Mouse (Mus musculus): ENCODE measurements around the gene Wdhd1. TPM values are rescaled to one million over a fixed set of nuclear protein-coding genes. Genes with fewer than 3 reads are reported as not detected.

Gene Wdhd1
- polyA plus RNA-seq, 1 experiment from 2014 or later, result 4.6 TPM

DNA sequence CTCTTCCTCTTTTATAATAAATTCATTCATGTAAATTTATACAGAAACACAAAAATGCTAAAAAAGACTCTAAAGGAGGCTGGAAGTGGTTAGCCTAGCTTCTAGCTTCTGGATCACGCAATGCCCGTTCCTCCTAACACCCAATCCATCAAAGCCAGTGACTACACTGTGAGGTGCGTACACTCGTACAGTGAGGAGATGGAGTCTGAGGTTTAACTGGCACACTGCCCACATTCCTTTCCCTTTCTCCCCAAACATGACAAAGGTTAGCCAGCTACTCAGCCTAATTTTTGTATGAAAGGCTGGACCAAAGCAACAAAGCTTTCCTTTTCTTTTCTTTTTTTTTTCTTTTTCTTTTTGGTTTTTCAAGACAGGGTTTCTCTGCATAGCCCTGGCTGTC is 33.9 kb downstream of the Wdhd1 start:
- no peaks in the 10 kb centered on the region for H3K27me3 ChIP-seq (replicated peaks; ENCODE audit: control insufficient read depth, insufficient read depth, low read length)
- H3K9ac ChIP-seq (ENCODE audit: low read depth, low read length), result no peak overlapping the region
- H3K36me3 ChIP-seq (ENCODE audit: control insufficient read depth, insufficient read depth), result peaks cover 31% of the 10 kb centered on the region
- no peaks in the 10 kb centered on the region for H3K9me3 ChIP-seq (ENCODE audit: control insufficient read depth)
- no peak overlapping the region for H3K4me3 ChIP-seq (ENCODE audit: low read depth, low read length)
- WGBS, result 64% methylated on average over 4 of the region's 4 CpGs
- no peak overlapping the region for H3K4me2 ChIP-seq (replicated peaks; ENCODE audit: low read depth)
- no peaks in the 10 kb centered on the region for H3K4me1 ChIP-seq (replicated peaks; ENCODE audit: control insufficient read depth, insufficient read depth, low read length)
- H3K27ac ChIP-seq (ENCODE audit: low read depth, low read length), result no peak overlapping the region
- ATAC-seq, result no peak
- no peak for TF ChIP-seq CTCF (IDR thresholded peaks at IDR 0.05; ENCODE audit: low read depth)

DNA sequence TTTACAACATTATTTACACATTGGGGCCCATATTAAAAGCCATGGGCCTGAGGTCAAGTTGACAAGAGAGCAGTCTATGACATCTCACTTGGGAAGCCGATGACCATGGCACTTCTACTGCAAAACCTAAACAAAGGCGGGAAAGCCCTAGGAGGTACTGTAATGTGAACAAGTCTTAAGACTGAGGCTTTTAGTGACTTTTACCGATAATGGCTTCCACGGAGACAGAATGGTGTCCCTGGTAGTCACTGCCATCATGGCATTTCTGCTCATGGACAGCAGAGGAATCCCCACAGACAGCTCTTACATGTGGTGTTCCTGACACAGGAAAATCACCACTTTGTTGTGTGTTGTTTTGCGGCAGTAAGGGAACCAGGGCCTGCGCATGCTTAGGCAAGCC is 35.6 kb downstream of the Wdhd1 start:
- H3K36me3 ChIP-seq (ENCODE audit: control insufficient read depth, insufficient read depth), result peaks cover 23% of the 10 kb centered on the region; the same call in 1 of the 2 replicates
- H3K9ac ChIP-seq (ENCODE audit: low read depth, low read length), result no peak overlapping the region
- no peaks in the 10 kb centered on the region for H3K27me3 ChIP-seq (replicated peaks; ENCODE audit: control insufficient read depth, insufficient read depth, low read length)
- TF ChIP-seq CTCF (IDR thresholded peaks at IDR 0.05; ENCODE audit: low read depth), result no peak
- WGBS, result 90% methylated on average over 6 of the region's 6 CpGs
- no peaks in the 10 kb centered on the region for H3K9me3 ChIP-seq (ENCODE audit: control insufficient read depth)
- H3K4me3 ChIP-seq (ENCODE audit: low read depth, low read length), result no peak overlapping the region
- no peaks in the 10 kb centered on the region for H3K4me1 ChIP-seq (replicated peaks; ENCODE audit: control insufficient read depth, insufficient read depth, low read length)
- no peak overlapping the region for H3K27ac ChIP-seq (ENCODE audit: low read depth, low read length)
- no peak overlapping the region for H3K4me2 ChIP-seq (replicated peaks; ENCODE audit: low read depth)
- ATAC-seq, result no peak

DNA sequence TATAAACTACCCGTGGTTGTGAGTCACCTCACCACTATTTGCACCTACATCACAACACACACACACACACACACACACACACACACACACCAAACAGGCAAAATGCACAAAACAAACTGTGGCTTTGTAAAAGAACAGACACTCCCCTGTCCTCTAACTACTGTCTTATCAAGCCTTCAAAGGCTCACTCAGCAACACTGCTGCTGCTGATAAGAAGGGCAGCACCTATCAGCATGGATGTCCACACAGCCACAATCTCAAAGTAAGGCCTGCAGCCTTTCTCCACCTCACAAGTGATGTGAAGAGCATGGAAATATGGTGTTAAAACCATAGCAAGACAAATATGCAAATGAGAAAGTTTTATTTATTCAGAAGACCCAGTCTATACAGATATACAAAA is 36.1 kb downstream of the Wdhd1 start:
- Histone ChIP-seq H3K36me3 (ENCODE audit: control insufficient read depth, insufficient read depth) (peaks cover 23% of the 10 kb centered on the region; the same call in 1 of the 2 replicates), H3K9me3 (ENCODE audit: control insufficient read depth) (no peaks in the 10 kb centered on the region), H3K4me2 (replicated peaks; ENCODE audit: low read depth) (no peak overlapping the region), H3K27ac (ENCODE audit: low read depth, low read length) (no peak overlapping the region), H3K4me1 (replicated peaks; ENCODE audit: control insufficient read depth, insufficient read depth, low read length) (no peaks in the 10 kb centered on the region), H3K9ac (ENCODE audit: low read depth, low read length) (no peak overlapping the region), H3K4me3 (ENCODE audit: low read depth, low read length) (no peak overlapping the region), H3K27me3 (replicated peaks; ENCODE audit: control insufficient read depth, insufficient read depth, low read length) (no peaks in the 10 kb centered on the region)
- no peak for TF ChIP-seq CTCF (IDR thresholded peaks at IDR 0.05; ENCODE audit: low read depth)
- no peak for ATAC-seq
- 67% methylated on average over 1 of the region's 1 CpGs for WGBS

DNA sequence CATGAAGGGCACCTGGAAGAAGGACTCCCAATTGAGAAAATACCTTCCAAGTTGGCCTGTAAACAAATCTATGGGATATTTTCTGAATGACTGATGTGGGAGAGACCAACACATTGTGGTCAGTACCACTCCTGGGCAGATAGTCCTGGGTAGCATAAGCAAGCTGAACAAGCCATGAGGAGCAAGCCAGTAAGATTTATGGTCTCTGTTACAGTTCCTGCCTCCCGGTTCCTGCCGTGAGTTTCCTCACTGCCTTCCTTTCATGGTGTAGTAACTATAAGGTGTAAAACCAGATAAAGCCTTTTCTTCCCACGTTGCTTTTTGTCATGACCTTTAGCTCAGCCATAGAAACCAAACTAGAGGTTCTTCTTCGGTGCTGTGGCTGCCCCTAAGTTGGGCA is 39.4 kb downstream of the Wdhd1 start:
- Histone ChIP-seq H3K9ac (ENCODE audit: low read depth, low read length) (no peak overlapping the region), H3K4me3 (ENCODE audit: low read depth, low read length) (no peak overlapping the region), H3K9me3 (ENCODE audit: control insufficient read depth) (no peaks in the 10 kb centered on the region), H3K4me2 (replicated peaks; ENCODE audit: low read depth) (no peak overlapping the region), H3K4me1 (replicated peaks; ENCODE audit: control insufficient read depth, insufficient read depth, low read length) (no peaks in the 10 kb centered on the region), H3K27ac (ENCODE audit: low read depth, low read length) (no peak overlapping the region), H3K36me3 (ENCODE audit: control insufficient read depth, insufficient read depth) (peaks cover 7% of the 10 kb centered on the region; the same call in 1 of the 2 replicates), H3K27me3 (replicated peaks; ENCODE audit: control insufficient read depth, insufficient read depth, low read length) (no peaks in the 10 kb centered on the region)
- WGBS, result 78% methylated on average over 4 of the region's 4 CpGs
- TF ChIP-seq CTCF (IDR thresholded peaks at IDR 0.05; ENCODE audit: low read depth), result no peak
- no peak for ATAC-seq

DNA sequence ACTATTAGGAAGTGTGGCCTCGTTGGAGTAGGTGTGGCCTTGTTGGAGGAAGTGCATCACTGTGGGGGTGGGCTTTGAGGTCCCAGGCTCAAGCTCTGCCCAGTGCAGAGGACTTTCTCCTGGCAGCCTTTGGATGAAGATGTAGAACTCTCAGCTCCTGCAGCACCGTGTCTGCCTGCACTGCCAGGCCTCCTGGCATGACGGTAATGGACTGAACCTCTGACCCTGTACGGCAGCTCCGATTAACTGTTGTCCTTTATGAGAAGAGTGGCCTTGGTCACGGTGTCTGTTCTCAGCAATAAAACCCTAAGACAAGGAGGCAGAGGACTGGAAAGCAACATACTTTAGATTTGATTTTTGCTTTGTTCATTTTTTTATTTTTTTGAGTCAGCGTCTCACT is 40.2 kb downstream of the Wdhd1 start:
- H3K4me2 ChIP-seq (replicated peaks; ENCODE audit: low read depth), result no peak overlapping the region
- H3K27ac ChIP-seq (ENCODE audit: low read depth, low read length), result no peak overlapping the region
- H3K4me3 ChIP-seq (ENCODE audit: low read depth, low read length), result no peak overlapping the region
- no peaks in the 10 kb centered on the region for H3K9me3 ChIP-seq (ENCODE audit: control insufficient read depth)
- no peak overlapping the region for H3K9ac ChIP-seq (ENCODE audit: low read depth, low read length)
- no peak for TF ChIP-seq CTCF (IDR thresholded peaks at IDR 0.05; ENCODE audit: low read depth)
- H3K4me1 ChIP-seq (replicated peaks; ENCODE audit: control insufficient read depth, insufficient read depth, low read length), result no peaks in the 10 kb centered on the region
- peaks cover 6% of the 10 kb centered on the region; the same call in 1 of the 2 replicates for H3K36me3 ChIP-seq (ENCODE audit: control insufficient read depth, insufficient read depth)
- WGBS, result 91% methylated on average over 7 of the region's 7 CpGs
- no peak for ATAC-seq
- H3K27me3 ChIP-seq (replicated peaks; ENCODE audit: control insufficient read depth, insufficient read depth, low read length), result no peaks in the 10 kb centered on the region

DNA sequence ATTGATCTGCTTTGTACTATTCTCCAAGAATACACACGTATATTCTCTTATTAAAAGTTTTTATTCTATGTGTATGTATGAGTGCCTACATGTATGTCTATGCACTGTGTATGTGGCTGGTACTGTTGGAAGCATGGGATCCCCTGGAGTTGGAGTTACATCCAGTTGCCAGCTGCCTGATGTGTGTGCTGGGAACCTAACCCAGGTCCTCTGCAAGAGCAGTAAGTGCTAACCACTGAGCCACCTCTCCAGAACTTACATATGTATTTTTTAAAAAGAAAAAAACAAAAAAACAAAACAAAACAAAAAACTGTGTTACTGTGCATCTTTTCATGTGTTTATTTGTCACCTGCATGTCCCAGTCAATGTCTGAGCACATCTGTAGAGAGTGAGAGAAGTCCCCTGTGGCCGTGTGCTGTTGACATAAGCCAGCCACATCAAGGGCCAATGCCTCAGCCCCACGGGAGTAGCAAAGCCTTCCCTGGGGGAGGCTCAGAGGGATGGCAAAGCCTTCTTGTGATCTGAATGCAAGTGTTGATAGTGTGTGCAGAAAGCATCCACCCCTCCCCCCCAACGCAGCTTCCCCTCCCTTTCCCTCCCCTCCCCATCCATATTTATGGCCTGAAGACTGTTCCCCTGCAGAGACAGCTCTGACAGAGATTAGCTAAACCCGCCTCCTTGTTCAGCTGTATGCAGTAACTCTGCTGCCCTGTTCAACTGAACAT is 42.0 kb downstream of the Wdhd1 start:
- no peaks in the 10 kb centered on the region for H3K4me1 ChIP-seq (replicated peaks; ENCODE audit: control insufficient read depth, insufficient read depth, low read length)
- no peaks in the 10 kb centered on the region for H3K27me3 ChIP-seq (replicated peaks; ENCODE audit: control insufficient read depth, insufficient read depth, low read length)
- ATAC-seq, result no peak
- WGBS, result 73% methylated on average over 5 of the region's 5 CpGs
- no peak overlapping the region for H3K4me2 ChIP-seq (replicated peaks; ENCODE audit: low read depth)
- no peak overlapping the region for H3K4me3 ChIP-seq (ENCODE audit: low read depth, low read length)
- no peak for TF ChIP-seq CTCF (IDR thresholded peaks at IDR 0.05; ENCODE audit: low read depth)
- no peaks in the 10 kb centered on the region for H3K9me3 ChIP-seq (ENCODE audit: control insufficient read depth)
- H3K36me3 ChIP-seq (ENCODE audit: control insufficient read depth, insufficient read depth), result no peaks in the 10 kb centered on the region
- H3K9ac ChIP-seq (ENCODE audit: low read depth, low read length), result no peak overlapping the region
- no peak overlapping the region for H3K27ac ChIP-seq (ENCODE audit: low read depth, low read length)

Data from intestine, postnatal 0 days (tissue).